Mouse (Mus musculus): Measurements from ENCODE around the gene Dgkd.

DNA sequence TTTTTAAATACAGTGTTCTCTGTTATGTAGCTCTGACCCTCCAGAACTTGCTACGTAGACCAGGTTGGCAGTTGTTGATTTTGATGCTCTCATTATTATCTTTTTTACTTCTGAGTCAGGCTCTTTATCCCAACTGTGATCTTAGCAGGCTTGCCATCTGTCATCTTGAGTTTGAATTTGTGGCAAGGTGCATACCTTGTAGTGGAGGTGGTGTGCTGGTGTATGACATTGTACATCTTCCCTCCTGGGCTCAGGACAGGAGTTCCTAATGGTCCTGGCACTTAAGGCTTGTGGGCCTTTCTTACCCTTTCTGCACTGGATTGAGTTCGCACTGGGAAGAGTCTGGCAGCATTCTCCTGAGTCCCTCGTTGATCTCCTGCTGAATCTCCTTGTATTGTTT lies 10.5 kb downstream of the Dgkd start:
- no peak for TF ChIP-seq CTCF (IDR thresholded peaks at IDR 0.05; ENCODE audit: low read depth)
- TF ChIP-seq EP300 (IDR thresholded peaks at IDR 0.05; ENCODE audit: low read depth), result no peak

Data from liver, postnatal 0 days (tissue).